Mouse (Mus musculus) lung, postnatal 0 days (tissue): Measurements from ENCODE around the gene Armc5. TPM values are rescaled to one million over a fixed set of nuclear protein-coding genes. Genes with fewer than 3 reads are reported as not detected.

ENCODE experiments used
- ATAC-seq: fragments of 200-750 bp; cut with Nextera tagmentation; 2 replicates; pipeline ENCODE4 v1.8.0; 2017; ENCODE audit warnings: moderate library complexity
- DNase-seq: peaks from one replicate; pipeline ENCODE4 v3.0.0-alpha.2; 2016; ENCODE audit warnings: low spot score
- H3K27ac ChIP-seq: fragments of 300-500 bp; sonication (generic); 2 replicates; pipeline ENCODE4 v1.5.1; 2014; ENCODE audit warnings: antibody characterized with exemption, mild to moderate bottlenecking, low read length, mixed read lengths
- H3K27me3 ChIP-seq: fragments of 300-500 bp; sonication (generic); replicated peaks from 2 replicates; pipeline ENCODE4 v1.6.1; 2014; ENCODE audit warnings: low read length, mixed read lengths; ENCODE audit not compliant: insufficient read depth
- H3K36me3 ChIP-seq: fragments of 300-500 bp; sonication (generic); 2 replicates; pipeline ENCODE4 v1.6.1; 2014; ENCODE audit warnings: low read length, mixed read lengths; ENCODE audit not compliant: insufficient read depth
- H3K4me1 ChIP-seq: fragments of 300-500 bp; sonication (generic); 2 replicates; pipeline ENCODE4 v1.6.1; 2014; ENCODE audit warnings: antibody characterized with exemption, low read depth, low read length, mixed read lengths; ENCODE audit not compliant: insufficient read depth
- H3K4me2 ChIP-seq: fragments of 300-500 bp; sonication (generic); replicated peaks from 2 replicates; pipeline ENCODE4 v1.6.1; 2014; ENCODE audit warnings: low read depth, mild to moderate bottlenecking, low read length, moderate library complexity, mixed read lengths
- H3K4me3 ChIP-seq: fragments of 300-500 bp; sonication (generic); 2 replicates; pipeline ENCODE4 v1.5.1; 2014; ENCODE audit warnings: low read depth, low read length
- H3K9ac ChIP-seq: fragments of 300-500 bp; sonication (generic); replicated peaks from 2 replicates; pipeline ENCODE4 v1.6.1; 2014; ENCODE audit warnings: low read depth, mild to moderate bottlenecking
- H3K9me3 ChIP-seq: fragments of 300-500 bp; sonication (generic); 2 replicates; pipeline ENCODE4 v1.6.1; 2016; ENCODE audit warnings: low read length, mixed read lengths
- CTCF ChIP-seq: IDR thresholded peaks from 2 replicates; pipeline ENCODE4 v1.5.1; 2016; ENCODE audit warnings: antibody characterized with exemption, mild to moderate bottlenecking
- EP300 ChIP-seq: IDR thresholded peaks from 2 replicates; pipeline ENCODE4 v1.6.1; 2016; ENCODE audit warnings: antibody characterized with exemption, mild to moderate bottlenecking, control low read depth
- WGBS: fragments of 180-500 bp; shearing (Covaris S2); extraction: QIAGEN DNeasy Blood & Tissue Kit; methylation state at CpG from one replicate; pipeline ENCODE4 v1.1.7; 2014; 5-methylcytosine and 5-hydroxymethylcytosine counted together
- polyA plus RNA-seq: library from polyadenylated mRNA; unstranded; fragments of >200 nt; fragmentation: Nextera tagmentation; extraction: Ambion mirVana; gene quantifications from 2 replicates; pipeline ENCODE4 v1.2.1, GENCODE M21; 2015

The Armc5 gene
- 17.9 and 20.3 TPM in 2 replicates for polyA plus RNA-seq

- DNase-seq: peak; percentile 90
- no peaks in the 10 kb centered on the region for H3K9me3 ChIP-seq
- H3K4me1 ChIP-seq: peaks cover 3% of the 10 kb centered on the region; the same call in 1 of the 2 replicates
- TF ChIP-seq CTCF (peak; percentile 85), EP300 (peak; percentile 34; the same call in 1 of the 2 replicates)
- H3K4me3 ChIP-seq: peak within 1 kb of the TSS; percentile 82
- peak within 1 kb of the TSS; percentile 99 for H3K27ac ChIP-seq
- peak; percentile 36 for ATAC-seq
- H3K27me3 ChIP-seq: no peaks in the 10 kb centered on the region
- H3K9ac ChIP-seq: peak within 1 kb of the TSS; percentile 76
- peak within 1 kb of the TSS; percentile 74 for H3K4me2 ChIP-seq
- WGBS: 23% methylated on average over 37 of the region's 37 CpGs
- peaks cover 4% of the 10 kb centered on the region; the same call in 1 of the 2 replicates for H3K36me3 ChIP-seq
Observed at GRCm38 (mm10) chr7:128236856-128237592, at the start of gene Armc5. Gene Armc5 (plus strand): TSS chr7:128237342.

- Histone ChIP-seq H3K9ac (no peak overlapping the region), H3K27me3 (no peaks in the 10 kb centered on the region), H3K4me1 (no peaks in the 10 kb centered on the region), H3K4me2 (no peak overlapping the region), H3K27ac (no peak overlapping the region), H3K4me3 (no peak overlapping the region), H3K9me3 (no peaks in the 10 kb centered on the region), H3K36me3 (no peaks in the 10 kb centered on the region)
- WGBS: 81% methylated on average over 9 of the region's 9 CpGs
- ATAC-seq (no peak), DNase-seq (no peak)
- TF ChIP-seq EP300 (no peak), CTCF (no peak)
Observed at GRCm38 (mm10) chr7:128201607-128202006, 35.5 kb upstream of the Armc5 start.

DNA sequence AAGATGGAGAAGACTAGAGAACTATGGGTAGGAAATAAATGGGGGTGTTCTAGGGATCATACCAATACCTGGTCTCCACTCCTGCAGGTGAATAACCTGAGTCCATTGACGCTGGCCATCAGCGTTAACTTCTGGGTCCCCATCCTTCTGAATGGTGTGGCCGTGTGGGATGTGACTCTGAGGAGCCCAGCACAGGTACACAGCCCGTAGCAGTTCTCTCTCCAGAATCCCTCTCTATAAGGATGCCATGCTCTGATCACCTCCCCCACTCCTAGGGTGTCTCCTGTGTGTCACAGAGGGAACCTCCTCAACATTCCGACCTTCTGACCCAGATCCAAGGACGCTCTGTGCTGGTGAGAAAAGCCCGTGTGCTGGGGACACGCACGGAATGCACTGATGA, 34.1 kb upstream of the Armc5 start:
- DNase-seq (no peak), ATAC-seq (no peak)
- H3K36me3 ChIP-seq: no peaks in the 10 kb centered on the region
- TF ChIP-seq CTCF: no peak
- TF ChIP-seq EP300: no peak
- no peak overlapping the region for H3K4me2 ChIP-seq
- no peaks in the 10 kb centered on the region for H3K9me3 ChIP-seq
- 78% methylated on average over 9 of the region's 9 CpGs for WGBS
- H3K27me3 ChIP-seq: no peaks in the 10 kb centered on the region
- H3K9ac ChIP-seq: no peak overlapping the region
- H3K4me1 ChIP-seq: no peaks in the 10 kb centered on the region
- H3K27ac ChIP-seq: no peak overlapping the region
- no peak overlapping the region for H3K4me3 ChIP-seq

DNA sequence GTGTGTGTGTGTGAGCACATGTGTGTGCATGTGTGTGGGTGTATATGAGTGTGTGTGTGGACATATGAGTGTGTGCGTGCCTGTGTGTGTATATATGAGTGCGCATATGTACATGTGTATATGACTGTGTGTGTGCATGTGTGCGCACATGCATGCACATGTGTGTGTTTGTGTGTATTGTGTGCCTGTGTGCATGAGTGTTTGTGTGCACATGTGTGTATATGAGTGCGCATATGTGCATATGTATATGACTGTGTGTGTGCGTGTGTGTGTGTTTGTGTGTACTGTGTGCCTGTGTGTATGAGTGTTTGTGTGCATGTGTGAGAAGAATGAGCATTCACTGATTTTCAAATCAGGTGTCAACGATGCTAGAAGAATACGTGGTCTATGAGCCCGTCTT, 33.0 kb upstream of the Armc5 start:
- H3K4me3 ChIP-seq: no peak overlapping the region
- no peak for ATAC-seq
- H3K4me2 ChIP-seq: no peak overlapping the region
- H3K27ac ChIP-seq: no peak overlapping the region
- 90% methylated on average over 8 of the region's 8 CpGs for WGBS
- H3K9me3 ChIP-seq: no peaks in the 10 kb centered on the region
- no peak for DNase-seq
- H3K27me3 ChIP-seq: no peaks in the 10 kb centered on the region
- H3K36me3 ChIP-seq: no peaks in the 10 kb centered on the region
- no peak overlapping the region for H3K9ac ChIP-seq
- TF ChIP-seq EP300 (no peak), CTCF (no peak)
- no peaks in the 10 kb centered on the region for H3K4me1 ChIP-seq

- ATAC-seq (no peak), DNase-seq (no peak)
- WGBS: 74% methylated on average over 18 of the region's 18 CpGs
- H3K27me3 ChIP-seq: no peaks in the 10 kb centered on the region
- H3K4me1 ChIP-seq: no peaks in the 10 kb centered on the region
- H3K4me3 ChIP-seq: no peak overlapping the region
- H3K36me3 ChIP-seq: no peaks in the 10 kb centered on the region
- no peak for TF ChIP-seq EP300
- TF ChIP-seq CTCF: no peak
- no peak overlapping the region for H3K9ac ChIP-seq
- H3K4me2 ChIP-seq: no peak overlapping the region
- no peak overlapping the region for H3K27ac ChIP-seq
- no peaks in the 10 kb centered on the region for H3K9me3 ChIP-seq
Observed at GRCm38 (mm10) chr7:128205695-128206094, 31.4 kb upstream of the Armc5 start.

DNA sequence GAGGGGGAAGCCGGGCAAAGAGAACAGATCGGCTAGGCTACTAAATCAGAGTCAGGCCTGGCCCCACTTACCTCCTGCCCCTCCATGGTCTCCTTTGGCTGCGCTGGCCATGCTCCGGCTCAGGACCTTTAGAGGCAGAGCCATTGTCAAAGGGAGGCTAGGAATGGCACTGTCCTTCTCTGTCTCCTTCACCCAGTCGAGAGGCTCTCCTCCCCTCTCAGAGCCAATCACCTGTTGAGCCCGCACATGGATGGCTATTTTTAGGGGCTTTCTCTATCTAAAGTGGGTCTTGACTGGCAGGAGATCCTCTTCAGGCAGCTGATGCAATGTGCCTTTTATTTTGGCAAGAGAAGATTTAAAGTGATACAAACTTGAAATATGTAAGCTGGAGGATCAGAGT, 31.0 kb upstream of the Armc5 start, which contains the start of gene Cox6a2:
Gene Cox6a2 (minus strand): TSS at position 236 of the 400 bp plus-strand sequence.
- Histone ChIP-seq H3K4me1 (no peaks in the 10 kb centered on the region), H3K4me2 (no peak within 1 kb of the TSS), H3K36me3 (no peaks in the 10 kb centered on the region), H3K27me3 (no peaks in the 10 kb centered on the region), H3K9me3 (no peaks in the 10 kb centered on the region), H3K4me3 (no peak within 1 kb of the TSS), H3K27ac (no peak within 1 kb of the TSS), H3K9ac (no peak within 1 kb of the TSS)
- TF ChIP-seq CTCF (no peak), EP300 (no peak)
- no peak for ATAC-seq
- DNase-seq: no peak
- WGBS: 54% methylated on average over 6 of the region's 6 CpGs
